Mouse (Mus musculus): ENCODE measurements at regions not wholly inside any gene's neighbourhood (a gene's known extent, or its start where the extent isn't known, plus 50 kb on each side); places are given as distances from the start of the nearest gene placed in this dataset.

GRCm38 (mm10) chr13:25808564-25809253 lies 538.4 kb upstream of the Nrsn1 start:
- TF ChIP-seq MAX (IDR thresholded peaks at IDR 0.05; ENCODE audit: low read length) (no peak), CTCF (IDR thresholded peaks at IDR 0.05 in 2 of 3, conservative IDR thresholded peaks at IDR 0.05 in 1 of 3; ENCODE audit: control insufficient read depth in 1 of 3, insufficient read depth in 1 of 3, low read depth in 2 of 3, low read length in 3 of 3, poor library complexity in 1 of 3, severe bottlenecking in 1 of 3) (no peak), BHLHE40 (IDR thresholded peaks at IDR 0.05; ENCODE audit: borderline replicate concordance, low read depth, low read length) (no peak), UBTF (IDR thresholded peaks at IDR 0.05; ENCODE audit: borderline replicate concordance, insufficient read depth, low read depth, low read length) (no peak), SMC3 (IDR thresholded peaks at IDR 0.05; ENCODE audit: low read depth, low read length) (no peak), MAFK (IDR thresholded peaks at IDR 0.05; ENCODE audit: borderline replicate concordance, low read depth, low read length) (no peak), E2F4 (IDR thresholded peaks at IDR 0.05; ENCODE audit: borderline replicate concordance, low read depth, low read length) (no peak), GATA1 (IDR thresholded peaks at IDR 0.05; ENCODE audit: low read depth, low read length) (no peak), RAD21 (IDR thresholded peaks at IDR 0.05; ENCODE audit: low read depth, low read length) (no peak)

All from MEL (cell line).